Mouse (Mus musculus) layer of hippocampus, adult 18-20 months (tissue): ENCODE measurements around the gene Csad. TPM values are rescaled to one million over a fixed set of nuclear protein-coding genes. Genes with fewer than 3 reads are reported as not detected.
A peak's percentile ranks its signal among the peaks of the same experiment; 100 is the strongest.

ENCODE experiments used
- DNase-seq, 2 experiments: peaks; one replicate each; pipeline ENCODE4 v3.0.0; 2022; ENCODE audit warnings: low spot score in 2 of 2
- total RNA-seq, 2 experiments: library from RNA; stranded (reverse); gene quantifications; 2 replicates each; pipeline ENCODE4 v1.2.3; 2021

The Csad gene
- total RNA-seq, 2 experiments from 2014 or later: 33.3 to 37.4 TPM

GRCm38 (mm10) chr15:102202971-102203834, 1.3 kb downstream of the Csad start, which contains the start of gene Zfp740:
Zfp740 (plus strand) TSS chr15:102203249.
- DNase-seq: peak; percentile 94 to 96

GRCm38 (mm10) chr15:102198841-102199240, 5.7 kb downstream of the Csad start:
- DNase-seq: no peak

GRCm38 (mm10) chr15:102195373-102195772, 9.2 kb downstream of the Csad start:
- DNase-seq: no peak

GRCm38 (mm10) chr15:102194439-102194838, 10.1 kb downstream of the Csad start:
- DNase-seq: no peak

GRCm38 (mm10) chr15:102193652-102194051, 10.9 kb downstream of the Csad start:
- DNase-seq: no peak

GRCm38 (mm10) chr15:102192820-102193386, 11.6 kb downstream of the Csad start:
- no peak for DNase-seq

GRCm38 (mm10) chr15:102192271-102192812, 12.2 kb downstream of the Csad start:
- DNase-seq: no peak

GRCm38 (mm10) chr15:102191699-102192098, 12.8 kb downstream of the Csad start:
- DNase-seq: no peak

GRCm38 (mm10) chr15:102188883-102189282, 15.6 kb downstream of the Csad start:
- DNase-seq: no peak

- no peak for DNase-seq
Observed at GRCm38 (mm10) chr15:102188096-102188495, 16.4 kb downstream of the Csad start.

- DNase-seq: no peak
Observed at GRCm38 (mm10) chr15:102186239-102186638, 18.3 kb downstream of the Csad start.

- no peak for DNase-seq
Observed at GRCm38 (mm10) chr15:102183076-102183475, 21.4 kb downstream of the Csad start.

- no peak for DNase-seq
Observed at GRCm38 (mm10) chr15:102179924-102180323, 24.6 kb downstream of the Csad start.

- DNase-seq: no peak
Observed at GRCm38 (mm10) chr15:102179106-102179505, 25.4 kb downstream of the Csad start.

- peak; percentile 58 to 89 for DNase-seq
Observed at GRCm38 (mm10) chr15:102178279-102178678, 26.2 kb downstream of the Csad start.

GRCm38 (mm10) chr15:102177417-102177816, 27.1 kb downstream of the Csad start:
- no peak for DNase-seq

GRCm38 (mm10) chr15:102176571-102177316, 27.8 kb downstream of the Csad start:
- no peak for DNase-seq

- no peak for DNase-seq
Observed at GRCm38 (mm10) chr15:102175736-102176319, 28.7 kb downstream of the Csad start.

GRCm38 (mm10) chr15:102173581-102173980, 30.9 kb downstream of the Csad start:
- no peak for DNase-seq

GRCm38 (mm10) chr15:102169064-102169463, 35.5 kb downstream of the Csad start:
- no peak for DNase-seq

- no peak for DNase-seq
Observed at GRCm38 (mm10) chr15:102167620-102168021, 36.9 kb downstream of the Csad start.
